Mouse (Mus musculus) neural tube, embryonic 14.5 days (tissue): ENCODE data around the gene Pnrc2. TPM values are rescaled to one million over a fixed set of nuclear protein-coding genes. Genes with fewer than 3 reads are reported as not detected.
A peak's percentile ranks its signal among the peaks of the same experiment; 100 is the strongest.

ENCODE experiments used
- ATAC-seq: fragments of 200-750 bp; cut with Nextera tagmentation; 2 replicates; pipeline ENCODE4 v1.8.0; 2017; ENCODE audit warnings: low read depth, mild to moderate bottlenecking, moderate TSS enrichment, moderate library complexity
- H3K27ac ChIP-seq: fragments of 300-500 bp; sonication (generic); 2 replicates; pipeline ENCODE4 v1.5.1; 2014; ENCODE audit warnings: low read depth, mild to moderate bottlenecking, control low read depth, low read length, moderate library complexity, mixed read lengths
- H3K27me3 ChIP-seq: fragments of 300-500 bp; sonication (generic); 2 replicates; pipeline ENCODE4 v1.6.1; 2014; ENCODE audit warnings: low read length; ENCODE audit not compliant: control insufficient read depth, insufficient read depth
- H3K36me3 ChIP-seq: fragments of 300-500 bp; sonication (generic); 2 replicates; pipeline ENCODE4 v1.6.1; 2014; ENCODE audit warnings: low read length, mixed read lengths; ENCODE audit not compliant: control insufficient read depth, insufficient read depth
- H3K4me1 ChIP-seq: fragments of 300-500 bp; sonication (generic); 2 replicates; pipeline ENCODE4 v1.6.1; 2014; ENCODE audit warnings: low read length; ENCODE audit not compliant: control insufficient read depth, insufficient read depth
- H3K4me2 ChIP-seq: fragments of 300-500 bp; sonication (generic); 2 replicates; pipeline ENCODE4 v1.6.1; 2014; ENCODE audit warnings: mild to moderate bottlenecking, low read depth, low read length, control low read depth
- H3K4me3 ChIP-seq: fragments of 300-500 bp; sonication (generic); 2 replicates; pipeline ENCODE4 v1.5.1; 2014; ENCODE audit warnings: low read depth, low read length, control low read depth, mixed read lengths
- H3K9ac ChIP-seq: fragments of 300-500 bp; sonication (generic); replicated peaks from 2 replicates; pipeline ENCODE4 v1.6.1; 2014; ENCODE audit warnings: low read depth, mild to moderate bottlenecking, control low read depth, low read length, mixed read lengths
- H3K9me3 ChIP-seq: fragments of 300-500 bp; sonication (generic); 2 replicates; pipeline ENCODE4 v1.6.1; 2016; ENCODE audit warnings: low read length; ENCODE audit not compliant: control insufficient read depth
- WGBS: fragments of 180-500 bp; shearing (Covaris S2); extraction: QIAGEN DNeasy Blood & Tissue Kit; methylation state at CpG from one replicate; pipeline ENCODE4 v1.1.7; 2014; 5-methylcytosine and 5-hydroxymethylcytosine counted together
- polyA plus RNA-seq: library from polyadenylated mRNA; unstranded; fragments of >200 nt; fragmentation: Nextera tagmentation; extraction: Ambion mirVana; gene quantifications from 2 replicates; pipeline ENCODE4 v1.2.1, GENCODE M21; 2014

Gene Pnrc2
- polyA plus RNA-seq, 1 experiment from 2014 or later: 85.7 TPM

GRCm38 (mm10) chr4:135844400-135844799, 29.2 kb downstream of the Pnrc2 start:
- Histone ChIP-seq H3K4me1 (no peaks in the 10 kb centered on the region), H3K4me3 (no peak overlapping the region), H3K9me3 (no peaks in the 10 kb centered on the region), H3K36me3 (no peaks in the 10 kb centered on the region), H3K4me2 (no peak overlapping the region), H3K9ac (no peak overlapping the region), H3K27me3 (no peaks in the 10 kb centered on the region), H3K27ac (no peak overlapping the region)
- no peak for ATAC-seq
- 87% methylated on average over 6 of the region's 6 CpGs for WGBS

GRCm38 (mm10) chr4:135839293-135840011, 34.2 kb downstream of the Pnrc2 start:
- ATAC-seq: no peak
- Histone ChIP-seq H3K9ac (no peak overlapping the region), H3K36me3 (no peaks in the 10 kb centered on the region), H3K27me3 (no peaks in the 10 kb centered on the region), H3K9me3 (no peaks in the 10 kb centered on the region), H3K27ac (no peak overlapping the region), H3K4me2 (no peak overlapping the region), H3K4me1 (no peaks in the 10 kb centered on the region), H3K4me3 (no peak overlapping the region)
- WGBS: 86% methylated on average over 21 of the region's 21 CpGs

GRCm38 (mm10) chr4:135838925-135839292, 34.7 kb downstream of the Pnrc2 start:
- 91% methylated on average over 3 of the region's 3 CpGs for WGBS
- no peaks in the 10 kb centered on the region for H3K9me3 ChIP-seq
- no peak overlapping the region for H3K4me2 ChIP-seq
- H3K36me3 ChIP-seq: no peaks in the 10 kb centered on the region
- no peak overlapping the region for H3K27ac ChIP-seq
- no peak overlapping the region for H3K4me3 ChIP-seq
- no peak overlapping the region for H3K9ac ChIP-seq
- no peak for ATAC-seq
- H3K4me1 ChIP-seq: no peaks in the 10 kb centered on the region
- H3K27me3 ChIP-seq: no peaks in the 10 kb centered on the region

GRCm38 (mm10) chr4:135834124-135834717, 39.4 kb downstream of the Pnrc2 start:
- Histone ChIP-seq H3K9me3 (no peaks in the 10 kb centered on the region), H3K27me3 (no peaks in the 10 kb centered on the region), H3K4me1 (no peaks in the 10 kb centered on the region), H3K4me3 (no peak overlapping the region), H3K36me3 (no peaks in the 10 kb centered on the region), H3K27ac (peak overlapping the region; percentile 30; the same call in 1 of the 2 replicates), H3K4me2 (no peak overlapping the region), H3K9ac (no peak overlapping the region)
- no peak for ATAC-seq
- WGBS: 84% methylated on average over 8 of the region's 8 CpGs

GRCm38 (mm10) chr4:135833301-135834123, 40.1 kb downstream of the Pnrc2 start:
- Histone ChIP-seq H3K4me1 (peaks cover 4% of the 10 kb centered on the region; the same call in 1 of the 2 replicates), H3K36me3 (no peaks in the 10 kb centered on the region), H3K27me3 (no peaks in the 10 kb centered on the region), H3K27ac (peak overlapping the region; percentile 30), H3K9ac (no peak overlapping the region), H3K4me2 (no peak overlapping the region), H3K4me3 (no peak overlapping the region), H3K9me3 (no peaks in the 10 kb centered on the region)
- WGBS: 43% methylated on average over 12 of the region's 12 CpGs
- no peak for ATAC-seq

- no peak overlapping the region for H3K27ac ChIP-seq
- H3K9ac ChIP-seq: no peak overlapping the region
- peaks cover 5% of the 10 kb centered on the region; the same call in 1 of the 2 replicates for H3K4me1 ChIP-seq
- WGBS: 78% methylated on average over 11 of the region's 11 CpGs
- no peaks in the 10 kb centered on the region for H3K36me3 ChIP-seq
- ATAC-seq: no peak
- H3K4me2 ChIP-seq: no peak overlapping the region
- no peaks in the 10 kb centered on the region for H3K9me3 ChIP-seq
- no peak overlapping the region for H3K4me3 ChIP-seq
- no peaks in the 10 kb centered on the region for H3K27me3 ChIP-seq
These were observed 41.6 kb downstream of the Pnrc2 start for GRCm38 (mm10) chr4:135832070-135832469.

GRCm38 (mm10) chr4:135828491-135828890, 45.2 kb downstream of the Pnrc2 start:
- Histone ChIP-seq H3K36me3 (no peaks in the 10 kb centered on the region), H3K4me2 (0 out of 2 replicates have a peak overlapping the region, but pooled peaks have one; percentile 5), H3K9me3 (no peaks in the 10 kb centered on the region), H3K27ac (peak overlapping the region; percentile 17; the same call in 1 of the 2 replicates), H3K4me3 (no peak overlapping the region), H3K27me3 (no peaks in the 10 kb centered on the region), H3K4me1 (peaks cover 5% of the 10 kb centered on the region; the same call in 1 of the 2 replicates), H3K9ac (no peak overlapping the region)
- ATAC-seq: no peak
- WGBS: 15% methylated on average over 11 of the region's 11 CpGs

- no peak overlapping the region for H3K4me3 ChIP-seq
- H3K4me2 ChIP-seq: no peak overlapping the region
- no peaks in the 10 kb centered on the region for H3K27me3 ChIP-seq
- WGBS: 41% methylated on average over 8 of the region's 8 CpGs
- peaks cover 5% of the 10 kb centered on the region; the same call in 1 of the 2 replicates for H3K4me1 ChIP-seq
- ATAC-seq: no peak
- no peaks in the 10 kb centered on the region for H3K9me3 ChIP-seq
- no peaks in the 10 kb centered on the region for H3K36me3 ChIP-seq
- H3K9ac ChIP-seq: no peak overlapping the region
- H3K27ac ChIP-seq: no peak overlapping the region
These were observed 49.4 kb downstream of the Pnrc2 start for GRCm38 (mm10) chr4:135824254-135824653.

GRCm38 (mm10) chr4:135823298-135823697, 50.4 kb downstream of the Pnrc2 start:
- Histone ChIP-seq H3K4me2 (no peak overlapping the region), H3K4me3 (no peak overlapping the region), H3K9ac (no peak overlapping the region), H3K27me3 (no peaks in the 10 kb centered on the region), H3K27ac (no peak overlapping the region), H3K36me3 (no peaks in the 10 kb centered on the region), H3K9me3 (no peaks in the 10 kb centered on the region), H3K4me1 (no peaks in the 10 kb centered on the region)
- ATAC-seq: no peak
- WGBS: 69% methylated on average over 2 of the region's 2 CpGs
